Mouse (Mus musculus) midbrain, embryonic 16.5 days (tissue): ENCODE measurements around the gene Capn15. TPM values are rescaled to one million over a fixed set of nuclear protein-coding genes. Genes with fewer than 3 reads are reported as not detected.

Source experiments
- ATAC-seq: fragments of 200-750 bp; cut with Nextera tagmentation; 2 replicates; pipeline ENCODE4 v1.8.0; 2017; ENCODE audit warnings: moderate TSS enrichment
- H3K27ac ChIP-seq: fragments of 300-500 bp; sonication (generic); 2 replicates; pipeline ENCODE4 v1.5.1; 2014; ENCODE audit warnings: mild to moderate bottlenecking, low read length, mixed read lengths
- H3K27me3 ChIP-seq: fragments of 300-500 bp; sonication (generic); 2 replicates; pipeline ENCODE4 v1.6.1; 2014; ENCODE audit warnings: low read depth, low read length, mixed read lengths; ENCODE audit not compliant: control insufficient read depth, insufficient read depth
- H3K36me3 ChIP-seq: fragments of 300-500 bp; sonication (generic); 2 replicates; pipeline ENCODE4 v1.6.1; 2014; ENCODE audit warnings: mild to moderate bottlenecking, low read length, moderate library complexity, mixed read lengths; ENCODE audit not compliant: control insufficient read depth, insufficient read depth
- H3K4me1 ChIP-seq: fragments of 300-500 bp; sonication (generic); 2 replicates; pipeline ENCODE4 v1.6.1; 2014; ENCODE audit warnings: mild to moderate bottlenecking, low read length, mixed read lengths; ENCODE audit not compliant: control insufficient read depth, insufficient read depth
- H3K4me2 ChIP-seq: fragments of 300-500 bp; sonication (generic); 2 replicates; pipeline ENCODE4 v1.6.1; 2014; ENCODE audit warnings: mild to moderate bottlenecking, low read length, mixed read lengths
- H3K4me3 ChIP-seq: fragments of 300-500 bp; sonication (generic); 2 replicates; pipeline ENCODE4 v1.5.1; 2014; ENCODE audit warnings: low read depth, mild to moderate bottlenecking, low read length, moderate library complexity, mixed read lengths
- H3K9ac ChIP-seq: fragments of 300-500 bp; sonication (generic); 2 replicates; pipeline ENCODE4 v1.6.1; 2014; ENCODE audit warnings: low read depth, low read length, mixed read lengths
- H3K9me3 ChIP-seq: fragments of 300-500 bp; sonication (generic); replicated peaks from 2 replicates; pipeline ENCODE4 v1.6.1; 2014; ENCODE audit warnings: mild to moderate bottlenecking, low read length, mixed read lengths; ENCODE audit not compliant: control insufficient read depth, poor library complexity, severe bottlenecking
- WGBS: fragments of 180-500 bp; shearing (Covaris S2); extraction: QIAGEN DNeasy Blood & Tissue Kit; methylation state at CpG from one replicate; pipeline ENCODE4 v1.1.7; 2014; 5-methylcytosine and 5-hydroxymethylcytosine counted together
- polyA plus RNA-seq: library from polyadenylated mRNA; unstranded; fragments of >200 nt; fragmentation: Nextera tagmentation; extraction: Ambion mirVana; gene quantifications from 2 replicates; pipeline ENCODE4 v1.2.1, GENCODE M21; 2015

Capn15 gene
- polyA plus RNA-seq, 1 experiment from 2014 or later, result 20.8 TPM

- Histone ChIP-seq H3K9ac (no peak overlapping the region), H3K27me3 (no peaks in the 10 kb centered on the region), H3K27ac (no peak overlapping the region), H3K9me3 (no peaks in the 10 kb centered on the region), H3K36me3 (peaks cover 5% of the 10 kb centered on the region), H3K4me3 (no peak overlapping the region), H3K4me2 (no peak overlapping the region), H3K4me1 (no peaks in the 10 kb centered on the region)
- ATAC-seq, result no peak
- WGBS, result 76% methylated on average over 2 of the region's 2 CpGs
Measured at GRCm38 (mm10) chr17:25925348-25925747, 60.2 kb downstream of the Capn15 start.

- H3K4me2 ChIP-seq, result no peak overlapping the region
- WGBS, result 79% methylated on average over 5 of the region's 5 CpGs
- peaks cover 17% of the 10 kb centered on the region for H3K4me1 ChIP-seq
- H3K27ac ChIP-seq, result no peak overlapping the region
- no peak overlapping the region for H3K9ac ChIP-seq
- no peak overlapping the region for H3K4me3 ChIP-seq
- H3K9me3 ChIP-seq, result no peaks in the 10 kb centered on the region
- no peaks in the 10 kb centered on the region for H3K27me3 ChIP-seq
- no peaks in the 10 kb centered on the region; the same call in 1 of the 2 replicates for H3K36me3 ChIP-seq
- ATAC-seq, result no peak
Measured at GRCm38 (mm10) chr17:25922120-25922519, 63.5 kb downstream of the Capn15 start.

GRCm38 (mm10) chr17:25919786-25920642 is 65.6 kb downstream of the Capn15 start:
- Histone ChIP-seq H3K27ac (peak overlapping the region; percentile 84), H3K36me3 (peaks cover 3% of the 10 kb centered on the region; the same call in 1 of the 2 replicates), H3K4me3 (peak overlapping the region; percentile 92), H3K9ac (peak overlapping the region; percentile 75), H3K9me3 (no peaks in the 10 kb centered on the region), H3K27me3 (no peaks in the 10 kb centered on the region), H3K4me2 (peak overlapping the region; percentile 62), H3K4me1 (peaks cover 22% of the 10 kb centered on the region)
- peak; percentile 99 for ATAC-seq
- under 1% methylated on average over 38 of the region's 40 CpGs for WGBS

DNA sequence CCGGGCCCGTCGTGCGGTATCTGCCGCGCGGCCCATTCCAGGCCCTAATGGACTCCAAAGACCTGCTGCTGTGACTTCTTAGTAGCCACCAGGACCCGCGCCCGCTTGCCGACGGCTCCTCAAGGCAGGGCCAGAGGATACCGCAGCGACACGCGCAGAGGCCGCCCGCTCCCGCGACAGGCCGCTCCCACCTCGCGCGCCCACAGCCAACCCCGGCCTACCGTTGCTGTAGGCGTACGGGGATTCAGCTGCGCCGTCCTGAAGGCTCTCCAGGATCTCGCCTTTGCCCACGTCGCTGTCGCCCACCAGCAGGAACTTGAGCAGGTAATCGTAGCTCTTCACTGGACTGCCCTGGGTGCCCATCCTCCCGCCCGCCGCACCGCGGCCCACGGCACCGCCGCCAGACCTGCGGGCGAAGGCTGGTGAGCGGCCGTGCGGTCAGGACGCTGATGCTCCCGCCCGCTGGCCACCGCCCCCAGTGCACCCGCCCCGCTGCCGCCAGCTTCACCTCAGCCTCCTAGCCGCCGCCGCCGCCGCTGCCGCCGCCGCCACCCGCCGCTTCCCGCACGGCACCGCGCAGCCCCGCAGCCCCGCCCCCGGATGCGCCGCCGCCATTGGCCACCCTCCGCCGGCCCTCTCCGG is 66.3 kb downstream of the Capn15 start, which contains the start of gene Rab40c:
TSS of gene Rab40c (minus strand) at position 584 of the 642 bp plus-strand sequence.
- Histone ChIP-seq H3K4me3 (peak within 1 kb of the TSS; percentile 92), H3K4me2 (peak within 1 kb of the TSS; percentile 76), H3K9me3 (no peaks in the 10 kb centered on the region), H3K36me3 (peaks cover 3% of the 10 kb centered on the region; the same call in 1 of the 2 replicates), H3K27ac (peak within 1 kb of the TSS; percentile 84), H3K9ac (peak within 1 kb of the TSS; percentile 91), H3K4me1 (peaks cover 23% of the 10 kb centered on the region), H3K27me3 (no peaks in the 10 kb centered on the region)
- WGBS, result under 1% methylated on average over 58 of the region's 78 CpGs
- peak; percentile 16 for ATAC-seq

DNA sequence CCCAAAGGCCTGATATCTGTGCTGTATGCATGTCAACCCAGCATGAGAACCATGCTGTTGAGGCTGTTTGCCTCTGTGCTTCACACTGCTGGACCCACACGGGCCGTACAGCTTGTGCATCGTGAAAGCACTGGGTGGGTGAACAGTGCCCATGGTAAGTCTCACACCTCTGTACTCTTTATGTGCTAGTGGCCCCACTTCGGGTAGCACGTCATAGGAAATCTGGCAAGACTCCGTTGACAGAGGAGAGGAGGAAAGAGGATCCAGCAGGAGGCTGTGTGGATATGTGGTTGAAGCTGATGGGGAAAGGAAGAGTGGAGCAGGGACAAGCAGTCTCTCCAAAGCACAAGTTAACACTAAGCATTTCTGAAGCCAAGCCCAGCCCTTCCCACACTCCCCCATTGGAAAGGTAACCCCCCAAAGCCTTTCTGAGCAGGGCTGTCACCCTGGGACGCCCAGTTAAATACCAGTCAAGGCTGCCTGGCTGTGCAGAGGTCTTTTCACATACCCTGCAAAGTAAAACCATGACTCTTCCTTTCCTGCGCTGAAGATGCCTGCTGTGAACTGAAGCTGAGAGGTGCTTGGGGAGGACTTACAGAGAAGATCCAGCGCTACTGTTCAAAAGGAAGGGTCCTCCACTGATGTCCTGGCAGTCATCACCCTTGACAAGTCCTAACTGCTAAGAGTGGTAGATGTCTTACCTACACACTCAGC is 67.4 kb downstream of the Capn15 start:
- 91% methylated on average over 9 of the region's 9 CpGs for WGBS
- ATAC-seq, result no peak
- Histone ChIP-seq H3K4me2 (peak overlapping the region; percentile 76), H3K4me3 (peak overlapping the region; percentile 92), H3K4me1 (peaks cover 23% of the 10 kb centered on the region), H3K9me3 (no peaks in the 10 kb centered on the region), H3K27ac (no peak overlapping the region), H3K9ac (peak overlapping the region; percentile 91), H3K27me3 (no peaks in the 10 kb centered on the region), H3K36me3 (peaks cover 3% of the 10 kb centered on the region; the same call in 1 of the 2 replicates)

GRCm38 (mm10) chr17:25916931-25917647 is 68.5 kb downstream of the Capn15 start:
- Histone ChIP-seq H3K27me3 (no peaks in the 10 kb centered on the region), H3K4me3 (no peak overlapping the region), H3K4me2 (no peak overlapping the region), H3K4me1 (peaks cover 23% of the 10 kb centered on the region), H3K27ac (no peak overlapping the region), H3K9me3 (no peaks in the 10 kb centered on the region), H3K9ac (no peak overlapping the region), H3K36me3 (peaks cover 3% of the 10 kb centered on the region; the same call in 1 of the 2 replicates)
- ATAC-seq, result no peak
- WGBS, result 90% methylated on average over 8 of the region's 8 CpGs

DNA sequence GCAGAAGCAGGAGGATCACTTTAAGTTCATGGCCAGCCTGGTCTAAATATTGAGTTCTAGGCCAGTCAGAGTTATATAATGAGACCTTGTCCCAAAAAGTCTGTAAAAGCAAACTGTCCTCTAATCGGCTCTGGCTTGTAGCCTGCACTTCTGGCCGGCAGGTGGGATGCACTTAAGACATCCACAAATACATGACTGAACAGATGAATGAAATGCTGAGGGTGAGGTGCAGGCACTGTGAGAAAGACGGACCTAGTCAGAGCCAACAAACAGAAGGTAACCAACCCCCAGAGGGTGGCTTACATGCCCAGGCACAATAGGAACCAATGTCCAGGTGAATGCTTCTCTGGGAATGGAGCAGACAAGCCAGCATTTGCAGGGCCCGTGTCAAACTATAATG is 71.3 kb downstream of the Capn15 start:
- H3K4me3 ChIP-seq, result no peak overlapping the region
- WGBS, result 87% methylated on average over 4 of the region's 4 CpGs
- peaks cover 23% of the 10 kb centered on the region for H3K4me1 ChIP-seq
- H3K9ac ChIP-seq, result no peak overlapping the region
- no peaks in the 10 kb centered on the region for H3K9me3 ChIP-seq
- no peak overlapping the region for H3K4me2 ChIP-seq
- H3K27me3 ChIP-seq, result no peaks in the 10 kb centered on the region
- ATAC-seq, result no peak
- no peak overlapping the region for H3K27ac ChIP-seq
- peaks cover 3% of the 10 kb centered on the region; the same call in 1 of the 2 replicates for H3K36me3 ChIP-seq

- no peak overlapping the region for H3K9ac ChIP-seq
- H3K4me3 ChIP-seq, result no peak overlapping the region
- no peak overlapping the region for H3K27ac ChIP-seq
- peaks cover 3% of the 10 kb centered on the region; the same call in 1 of the 2 replicates for H3K36me3 ChIP-seq
- peaks cover 23% of the 10 kb centered on the region for H3K4me1 ChIP-seq
- no peak for ATAC-seq
- no peak overlapping the region for H3K4me2 ChIP-seq
- no peaks in the 10 kb centered on the region for H3K9me3 ChIP-seq
- 84% methylated on average over 1 of the region's 1 CpGs for WGBS
- H3K27me3 ChIP-seq, result no peaks in the 10 kb centered on the region
Measured at GRCm38 (mm10) chr17:25913877-25914275, 71.7 kb downstream of the Capn15 start.
